Mouse (Mus musculus): ENCODE measurements at regions not wholly inside any gene's neighbourhood (a gene's known extent, or its start where the extent isn't known, plus 50 kb on each side); places are given as distances from the start of the nearest gene placed in this dataset.

- no peak for ATAC-seq (replicated peaks; ENCODE audit: insufficient number of reproducible peaks, low FRiP score, low TSS enrichment, low read depth)
Measured at GRCm38 (mm10) chr5:133347516-133347915, 752.0 kb upstream of the Castor2 start.

GRCm38 (mm10) chr5:133341973-133342372 is 757.5 kb upstream of the Castor2 start:
- DNase-seq (ENCODE audit: low spot score), result no peak
- Histone ChIP-seq H3K4me1 (ENCODE audit: control insufficient read depth, insufficient read depth, low read length) (no peaks in the 10 kb centered on the region), H3K36me3 (replicated peaks; ENCODE audit: control insufficient read depth, insufficient read depth, low read depth, low read length) (no peaks in the 10 kb centered on the region), H3K27me3 (ENCODE audit: control insufficient read depth, insufficient read depth, low read length) (no peaks in the 10 kb centered on the region), H3K27ac (replicated peaks; ENCODE audit: low read depth, low read length) (no peak overlapping the region), H3K4me2 (ENCODE audit: low read depth, low read length) (no peak overlapping the region), H3K4me3 (ENCODE audit: low read depth, low read length) (no peak overlapping the region), H3K9ac (replicated peaks; ENCODE audit: low read length) (no peak overlapping the region), H3K9me3 (replicated peaks; ENCODE audit: control insufficient read depth, low read length) (no peaks in the 10 kb centered on the region)
- no peak for ATAC-seq (replicated peaks; ENCODE audit: insufficient number of reproducible peaks, low FRiP score, low TSS enrichment, low read depth)
- WGBS, result 89% methylated on average over 3 of the region's 3 CpGs

More at GRCm38 (mm10) chr5:133347516-133347915, 752.0 kb upstream of the Castor2 start:
- no peaks in the 10 kb centered on the region for H3K36me3 ChIP-seq (replicated peaks; ENCODE audit: control insufficient read depth, insufficient read depth, low read depth, low read length)
- H3K9me3 ChIP-seq (replicated peaks; ENCODE audit: control insufficient read depth, low read length), result no peaks in the 10 kb centered on the region
- DNase-seq (ENCODE audit: low spot score), result no peak
- H3K4me3 ChIP-seq (ENCODE audit: low read depth, low read length), result no peak overlapping the region
- no peak overlapping the region for H3K27ac ChIP-seq (replicated peaks; ENCODE audit: low read depth, low read length)
- H3K9ac ChIP-seq (replicated peaks; ENCODE audit: low read length), result no peak overlapping the region
- 88% methylated on average over 3 of the region's 3 CpGs for WGBS
- no peak overlapping the region for H3K4me2 ChIP-seq (ENCODE audit: low read depth, low read length)
- no peaks in the 10 kb centered on the region for H3K27me3 ChIP-seq (ENCODE audit: control insufficient read depth, insufficient read depth, low read length)
- no peaks in the 10 kb centered on the region for H3K4me1 ChIP-seq (ENCODE audit: control insufficient read depth, insufficient read depth, low read length)

GRCm38 (mm10) chr5:133320626-133321025 is 777.5 kb upstream of the Auts2 start:
- no peak overlapping the region for H3K4me3 ChIP-seq (ENCODE audit: low read depth, low read length)
- H3K36me3 ChIP-seq (replicated peaks; ENCODE audit: control insufficient read depth, insufficient read depth, low read depth, low read length), result no peaks in the 10 kb centered on the region
- no peak overlapping the region for H3K4me2 ChIP-seq (ENCODE audit: low read depth, low read length)
- no peak overlapping the region for H3K27ac ChIP-seq (replicated peaks; ENCODE audit: low read depth, low read length)
- ATAC-seq (replicated peaks; ENCODE audit: insufficient number of reproducible peaks, low FRiP score, low TSS enrichment, low read depth) (no peak), DNase-seq (ENCODE audit: low spot score) (no peak)
- H3K9me3 ChIP-seq (replicated peaks; ENCODE audit: control insufficient read depth, low read length), result no peaks in the 10 kb centered on the region
- H3K9ac ChIP-seq (replicated peaks; ENCODE audit: low read length), result no peak overlapping the region
- H3K27me3 ChIP-seq (ENCODE audit: control insufficient read depth, insufficient read depth, low read length), result no peaks in the 10 kb centered on the region
- WGBS, result 83% methylated on average over 2 of the region's 2 CpGs
- no peaks in the 10 kb centered on the region for H3K4me1 ChIP-seq (ENCODE audit: control insufficient read depth, insufficient read depth, low read length)

- DNase-seq (ENCODE audit: low spot score) (no peak), ATAC-seq (replicated peaks; ENCODE audit: insufficient number of reproducible peaks, low FRiP score, low TSS enrichment, low read depth) (no peak)
- no peak overlapping the region for H3K4me2 ChIP-seq (ENCODE audit: low read depth, low read length)
- no peak overlapping the region for H3K27ac ChIP-seq (replicated peaks; ENCODE audit: low read depth, low read length)
- no peaks in the 10 kb centered on the region for H3K36me3 ChIP-seq (replicated peaks; ENCODE audit: control insufficient read depth, insufficient read depth, low read depth, low read length)
- no peak overlapping the region for H3K9ac ChIP-seq (replicated peaks; ENCODE audit: low read length)
- H3K9me3 ChIP-seq (replicated peaks; ENCODE audit: control insufficient read depth, low read length), result no peaks in the 10 kb centered on the region
- H3K4me1 ChIP-seq (ENCODE audit: control insufficient read depth, insufficient read depth, low read length), result no peaks in the 10 kb centered on the region
- no peak overlapping the region for H3K4me3 ChIP-seq (ENCODE audit: low read depth, low read length)
- no peaks in the 10 kb centered on the region for H3K27me3 ChIP-seq (ENCODE audit: control insufficient read depth, insufficient read depth, low read length)
- 85% methylated on average over 1 of the region's 1 CpGs for WGBS
Measured at GRCm38 (mm10) chr5:133320206-133320605, 777.1 kb upstream of the Auts2 start.

- Histone ChIP-seq H3K9ac (replicated peaks; ENCODE audit: low read length) (no peak overlapping the region), H3K9me3 (replicated peaks; ENCODE audit: control insufficient read depth, low read length) (no peaks in the 10 kb centered on the region), H3K27me3 (ENCODE audit: control insufficient read depth, insufficient read depth, low read length) (no peaks in the 10 kb centered on the region), H3K36me3 (replicated peaks; ENCODE audit: control insufficient read depth, insufficient read depth, low read depth, low read length) (no peaks in the 10 kb centered on the region), H3K4me2 (ENCODE audit: low read depth, low read length) (no peak overlapping the region), H3K4me1 (ENCODE audit: control insufficient read depth, insufficient read depth, low read length) (no peaks in the 10 kb centered on the region), H3K4me3 (ENCODE audit: low read depth, low read length) (no peak overlapping the region), H3K27ac (replicated peaks; ENCODE audit: low read depth, low read length) (no peak overlapping the region)
- DNase-seq (ENCODE audit: low spot score) (no peak), ATAC-seq (replicated peaks; ENCODE audit: insufficient number of reproducible peaks, low FRiP score, low TSS enrichment, low read depth) (no peak)
- WGBS, result 54% methylated on average over 7 of the region's 7 CpGs
Measured at GRCm38 (mm10) chr5:133314031-133314430, 770.9 kb upstream of the Auts2 start.

GRCm38 (mm10) chr5:133310979-133311890 is 768.1 kb upstream of the Auts2 start:
- peak; percentile 75 for DNase-seq (ENCODE audit: low spot score)
- ATAC-seq (replicated peaks; ENCODE audit: insufficient number of reproducible peaks, low FRiP score, low TSS enrichment, low read depth), result no peak; the same call in 1 of the 2 replicates
- Histone ChIP-seq H3K4me2 (ENCODE audit: low read depth, low read length) (no peak overlapping the region), H3K36me3 (replicated peaks; ENCODE audit: control insufficient read depth, insufficient read depth, low read depth, low read length) (no peaks in the 10 kb centered on the region), H3K9me3 (replicated peaks; ENCODE audit: control insufficient read depth, low read length) (no peaks in the 10 kb centered on the region), H3K4me1 (ENCODE audit: control insufficient read depth, insufficient read depth, low read length) (no peaks in the 10 kb centered on the region), H3K4me3 (ENCODE audit: low read depth, low read length) (no peak overlapping the region), H3K27ac (replicated peaks; ENCODE audit: low read depth, low read length) (no peak overlapping the region), H3K27me3 (ENCODE audit: control insufficient read depth, insufficient read depth, low read length) (no peaks in the 10 kb centered on the region), H3K9ac (replicated peaks; ENCODE audit: low read length) (no peak overlapping the region)
- WGBS, result 24% methylated on average over 6 of the region's 6 CpGs

GRCm38 (mm10) chr5:133267887-133268286 is 724.7 kb upstream of the Auts2 start:
- Histone ChIP-seq H3K4me1 (ENCODE audit: control insufficient read depth, insufficient read depth, low read length) (no peaks in the 10 kb centered on the region), H3K9me3 (replicated peaks; ENCODE audit: control insufficient read depth, low read length) (no peaks in the 10 kb centered on the region), H3K36me3 (replicated peaks; ENCODE audit: control insufficient read depth, insufficient read depth, low read depth, low read length) (no peaks in the 10 kb centered on the region), H3K4me3 (ENCODE audit: low read depth, low read length) (no peak overlapping the region), H3K27ac (replicated peaks; ENCODE audit: low read depth, low read length) (no peak overlapping the region), H3K4me2 (ENCODE audit: low read depth, low read length) (no peak overlapping the region), H3K27me3 (ENCODE audit: control insufficient read depth, insufficient read depth, low read length) (no peaks in the 10 kb centered on the region), H3K9ac (replicated peaks; ENCODE audit: low read length) (no peak overlapping the region)
- ATAC-seq (replicated peaks; ENCODE audit: insufficient number of reproducible peaks, low FRiP score, low TSS enrichment, low read depth) (no peak), DNase-seq (ENCODE audit: low spot score) (no peak)
- WGBS, result 80% methylated on average over 7 of the region's 7 CpGs

GRCm38 (mm10) chr5:133267356-133267755 is 724.2 kb upstream of the Auts2 start:
- Histone ChIP-seq H3K27me3 (ENCODE audit: control insufficient read depth, insufficient read depth, low read length) (no peaks in the 10 kb centered on the region), H3K27ac (replicated peaks; ENCODE audit: low read depth, low read length) (no peak overlapping the region), H3K4me3 (ENCODE audit: low read depth, low read length) (no peak overlapping the region), H3K4me2 (ENCODE audit: low read depth, low read length) (no peak overlapping the region), H3K36me3 (replicated peaks; ENCODE audit: control insufficient read depth, insufficient read depth, low read depth, low read length) (no peaks in the 10 kb centered on the region), H3K4me1 (ENCODE audit: control insufficient read depth, insufficient read depth, low read length) (no peaks in the 10 kb centered on the region), H3K9me3 (replicated peaks; ENCODE audit: control insufficient read depth, low read length) (no peaks in the 10 kb centered on the region), H3K9ac (replicated peaks; ENCODE audit: low read length) (no peak overlapping the region)
- ATAC-seq (replicated peaks; ENCODE audit: insufficient number of reproducible peaks, low FRiP score, low TSS enrichment, low read depth), result no peak
- WGBS, result 84% methylated on average over 2 of the region's 2 CpGs
- no peak for DNase-seq (ENCODE audit: low spot score)
